Mouse (Mus musculus) kidney, adult 8-10 months (tissue): ENCODE measurements around the gene Cadm1.

ENCODE experiments used
- DNase-seq, 2 experiments: peaks; one replicate each; pipeline ENCODE4 v3.0.0; 2022

Gene Cadm1

DNA sequence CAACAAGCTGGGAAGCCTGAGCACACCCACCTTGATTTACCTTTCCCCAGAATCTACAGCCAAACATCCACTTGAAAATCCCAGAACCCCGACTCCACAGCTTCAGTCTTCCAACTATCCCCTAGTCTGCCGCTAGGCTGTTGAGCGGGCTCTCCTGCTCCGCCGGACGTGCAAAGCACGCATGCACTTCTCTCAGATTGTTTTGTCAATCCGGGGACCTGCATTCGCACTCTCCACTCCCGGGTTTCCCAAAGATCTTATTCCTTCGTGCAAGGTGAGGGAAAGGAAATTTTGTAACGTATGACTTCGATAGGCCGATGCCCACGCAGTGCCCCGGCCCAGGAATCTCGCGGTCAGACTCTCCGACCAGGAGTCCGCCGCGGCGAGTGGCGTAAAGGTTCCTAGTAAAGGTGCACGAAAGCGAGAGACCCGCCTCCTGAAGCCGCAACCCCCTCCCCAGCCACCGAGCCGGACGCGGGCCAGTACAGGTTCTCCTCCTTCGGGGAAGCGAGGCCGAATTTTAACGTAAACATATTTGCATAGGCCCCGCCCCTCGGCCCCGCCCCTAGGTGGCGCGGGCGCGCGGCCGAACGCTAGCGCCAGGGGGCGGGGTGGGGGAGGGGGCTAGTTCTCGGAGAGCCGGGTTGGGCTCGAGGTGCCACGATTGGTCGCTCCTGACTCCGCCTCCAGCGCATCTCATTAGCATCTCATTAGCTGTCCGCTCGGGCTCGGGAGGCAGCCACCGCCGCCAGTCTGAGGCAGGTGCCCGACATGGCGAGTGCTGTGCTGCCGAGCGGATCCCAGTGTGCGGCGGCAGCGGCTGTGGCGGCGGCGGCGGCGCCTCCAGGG is at the start of gene Cadm1:
TSS of gene Cadm1 (plus strand) at position 572 of the 849 bp plus-strand sequence.
- DNase-seq: peak; percentile 95

DNA sequence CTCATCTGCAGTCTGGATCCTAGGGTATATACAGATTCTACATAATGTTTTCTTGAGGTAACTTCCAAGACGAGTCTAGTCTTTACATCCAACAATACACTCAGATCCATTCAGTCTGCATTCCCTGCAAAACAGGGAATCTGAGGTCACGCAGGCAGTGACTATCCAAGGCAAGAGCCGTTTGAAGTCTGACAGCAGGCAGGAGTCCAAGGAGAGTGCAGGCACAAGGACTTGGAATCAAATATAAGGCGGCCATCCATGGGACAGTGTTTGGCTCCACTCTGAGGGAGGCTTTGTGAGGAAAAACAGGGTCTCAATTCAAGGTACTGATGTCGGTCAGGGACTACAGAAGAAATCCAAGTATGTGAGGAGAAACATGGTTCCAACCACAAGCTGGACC is 45.5 kb upstream of the Cadm1 start:
- no peak for DNase-seq

DNA sequence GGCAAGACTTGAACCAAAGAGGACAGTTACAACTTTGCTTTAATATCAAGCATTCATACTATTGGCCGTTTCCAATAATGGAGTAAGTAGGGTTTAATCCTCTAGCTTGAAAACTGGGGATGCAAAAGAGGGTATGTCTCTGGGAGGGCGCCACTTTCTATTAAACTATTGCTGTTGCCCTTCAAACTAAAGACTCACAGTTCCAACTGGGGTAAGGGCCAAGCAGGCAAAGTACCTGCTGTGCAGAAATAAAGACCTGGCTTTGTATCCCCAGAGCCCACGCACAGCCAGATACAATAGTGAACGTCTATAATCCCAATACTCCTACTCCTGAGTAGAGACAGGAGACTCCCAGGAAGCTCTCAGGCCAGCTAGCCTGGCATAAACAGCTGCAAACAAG is 44.8 kb upstream of the Cadm1 start:
- no peak for DNase-seq

DNA sequence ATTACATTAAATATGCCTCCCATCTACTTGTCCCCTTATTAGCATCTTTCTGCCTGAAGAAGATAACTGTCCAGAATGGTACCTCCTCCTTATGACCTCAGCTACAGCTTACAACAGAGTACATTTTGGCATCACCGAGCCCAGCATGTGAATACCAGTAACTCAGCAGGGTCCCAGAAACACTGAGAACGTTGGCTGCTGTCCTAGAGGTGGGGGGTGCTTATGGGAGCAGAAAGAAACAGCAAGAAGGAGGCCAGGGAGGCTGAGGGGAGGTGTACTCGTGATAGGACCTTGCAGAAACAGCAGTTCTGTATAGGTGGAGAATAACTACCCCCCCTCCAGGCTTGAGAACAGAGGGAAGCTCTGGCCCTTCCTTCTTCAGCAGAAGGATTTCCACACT is 30.2 kb upstream of the Cadm1 start:
- DNase-seq: no peak

DNA sequence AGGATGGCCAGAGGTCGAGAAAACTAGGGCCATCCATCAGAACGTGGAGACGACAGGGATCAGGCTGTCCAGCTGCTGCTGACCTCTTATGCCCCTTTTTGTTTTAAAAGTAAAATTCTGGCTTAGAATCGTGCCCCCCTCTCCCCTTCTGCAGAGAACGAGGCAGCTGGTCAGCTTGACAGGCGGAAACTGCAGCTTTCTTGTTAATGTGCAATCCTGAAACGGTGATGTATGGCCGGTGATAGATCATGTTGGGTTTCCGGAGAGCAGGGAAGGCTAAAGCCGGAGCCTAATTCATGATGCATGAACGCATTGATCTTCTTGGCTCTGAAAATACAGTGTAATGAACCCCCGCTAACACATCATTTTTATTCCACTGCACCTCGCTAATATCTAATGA is 24.0 kb upstream of the Cadm1 start:
- peak in 1 of 2 experiments; percentile 3 for DNase-seq

DNA sequence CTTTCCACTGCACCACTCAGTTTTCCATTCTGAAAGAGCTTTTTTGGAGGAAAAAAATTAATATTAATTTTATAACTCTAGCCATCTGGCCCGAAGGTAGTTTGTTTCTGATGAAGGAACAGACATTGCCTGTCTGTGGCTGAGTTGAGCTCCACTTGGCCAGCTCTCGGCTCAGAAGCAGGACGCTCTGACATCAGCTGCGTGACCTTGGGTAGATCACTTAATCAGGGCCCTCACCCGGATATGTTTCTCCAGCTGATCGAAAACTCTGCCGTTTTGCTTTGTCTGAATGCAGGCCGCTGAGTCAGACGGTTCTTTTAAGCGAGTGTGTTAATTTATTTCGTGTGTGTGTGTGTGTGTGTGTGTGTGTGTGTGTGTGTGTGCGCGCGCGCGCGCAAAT is 23.1 kb upstream of the Cadm1 start:
- no peak for DNase-seq

DNA sequence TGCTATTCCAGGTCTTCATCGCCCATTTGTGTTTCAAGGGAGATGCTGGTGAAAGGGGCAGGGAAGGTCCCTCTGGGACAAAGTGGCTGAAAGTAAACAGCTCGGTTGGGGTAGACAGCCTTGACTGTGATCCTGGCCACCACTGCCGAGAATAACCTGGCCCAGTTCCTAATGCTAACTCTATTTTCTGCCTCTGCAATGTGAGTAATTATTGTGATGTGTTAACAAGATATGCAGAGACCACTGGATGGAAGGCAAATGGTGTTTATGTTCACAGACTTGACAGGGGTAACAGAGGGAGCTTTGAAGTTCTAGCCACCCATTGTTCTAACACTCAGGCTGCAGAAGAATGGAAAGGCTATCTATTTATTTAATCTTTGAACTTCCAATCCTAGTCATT is 21.9 kb upstream of the Cadm1 start:
- DNase-seq: no peak

DNA sequence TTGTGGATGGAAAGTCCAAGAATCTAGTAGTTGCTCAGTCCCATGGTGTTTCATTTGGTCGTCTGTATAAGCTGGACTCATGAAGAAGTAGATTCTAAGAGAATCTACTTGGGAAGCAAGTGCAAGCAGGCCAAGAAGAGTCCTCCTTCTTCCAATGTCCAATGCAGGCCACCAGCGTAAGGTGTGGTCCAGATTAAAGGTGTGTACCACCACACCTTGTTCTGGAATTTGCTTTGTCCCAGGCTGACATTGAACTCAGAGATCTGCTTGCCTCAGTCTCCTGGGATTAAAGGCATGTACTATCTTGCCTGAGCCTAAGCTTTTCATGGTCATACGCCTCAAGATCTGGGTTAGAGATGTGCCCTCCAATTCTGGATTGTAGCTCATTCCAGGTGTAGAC is 17.5 kb upstream of the Cadm1 start:
- DNase-seq: no peak

DNA sequence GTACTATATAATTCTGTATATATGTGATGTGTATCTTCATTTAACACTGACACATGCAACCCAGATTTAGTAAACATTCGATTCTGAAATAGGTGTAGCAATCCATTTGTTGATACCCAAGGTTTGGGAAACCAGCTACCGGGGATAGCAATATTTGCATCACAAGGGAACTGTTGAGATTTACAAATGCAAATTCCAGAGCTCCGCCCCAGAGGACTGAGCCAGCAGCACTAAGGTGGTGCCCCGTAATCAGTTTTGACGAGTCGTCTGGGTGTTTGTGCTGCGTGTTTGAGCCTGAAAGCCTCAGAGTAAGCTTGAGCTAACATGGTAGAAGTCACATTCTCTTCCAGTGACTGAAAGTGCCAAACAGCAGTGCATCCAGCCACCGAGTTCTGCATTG is 15.7 kb upstream of the Cadm1 start:
- no peak for DNase-seq

DNA sequence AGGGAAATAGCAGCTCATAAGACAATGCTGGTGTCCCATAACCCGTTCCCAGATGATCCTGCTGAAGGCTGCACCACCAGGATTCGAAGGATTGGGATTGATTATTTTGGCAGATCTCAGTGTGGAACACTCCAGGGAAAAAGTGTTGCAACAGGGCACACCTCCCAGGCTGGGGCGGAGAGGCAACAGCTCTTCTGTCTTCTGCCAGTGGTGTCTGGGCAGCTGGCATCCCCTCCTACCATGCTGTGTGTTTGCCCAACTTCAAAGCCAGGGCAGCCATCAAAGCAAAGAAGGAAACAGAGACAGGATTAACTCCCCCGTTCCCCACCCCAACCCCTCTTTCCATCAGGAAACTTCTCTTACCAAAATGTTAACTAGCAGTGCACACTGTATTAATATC is 13.7 kb upstream of the Cadm1 start:
- DNase-seq: no peak

DNA sequence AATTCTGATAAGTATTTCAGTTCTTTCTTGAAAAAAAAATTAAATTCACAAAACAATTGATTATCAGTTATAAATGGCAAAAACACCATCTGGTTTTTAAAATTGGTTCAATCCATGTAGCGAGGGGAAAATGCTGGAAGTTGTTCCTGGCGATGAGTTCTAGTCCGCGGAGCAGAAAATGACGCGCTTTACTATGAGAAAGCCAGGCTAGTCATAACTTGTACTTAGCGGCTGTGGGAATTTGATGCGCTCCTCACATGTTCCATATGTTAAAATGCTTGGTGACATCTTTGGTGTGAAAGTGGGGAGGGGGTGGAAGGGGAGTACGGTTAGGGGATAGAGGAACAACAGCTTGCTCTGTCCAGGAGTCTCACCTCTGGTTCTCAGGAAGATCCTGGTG is 2.7 kb upstream of the Cadm1 start:
- no peak for DNase-seq

DNA sequence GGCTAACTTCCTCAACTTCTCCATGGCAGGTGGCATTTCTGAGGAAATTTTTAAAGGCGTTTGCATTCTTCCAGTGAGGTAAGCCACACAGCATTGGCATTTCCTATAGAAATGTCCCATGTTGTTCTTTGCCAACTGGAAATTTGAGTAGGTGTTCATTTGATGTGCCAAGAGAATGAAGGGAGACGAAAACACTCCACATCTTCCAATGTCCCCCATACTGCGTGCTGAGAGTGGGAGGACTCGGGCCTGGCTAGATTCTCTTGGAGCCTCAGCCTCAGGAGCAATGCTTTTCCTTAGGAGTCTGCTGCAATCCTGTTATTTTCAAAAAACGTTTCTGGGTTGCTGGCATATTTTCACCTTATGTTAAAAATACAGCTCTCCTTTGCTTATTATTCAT is 2.2 kb upstream of the Cadm1 start:
- DNase-seq: no peak

DNA sequence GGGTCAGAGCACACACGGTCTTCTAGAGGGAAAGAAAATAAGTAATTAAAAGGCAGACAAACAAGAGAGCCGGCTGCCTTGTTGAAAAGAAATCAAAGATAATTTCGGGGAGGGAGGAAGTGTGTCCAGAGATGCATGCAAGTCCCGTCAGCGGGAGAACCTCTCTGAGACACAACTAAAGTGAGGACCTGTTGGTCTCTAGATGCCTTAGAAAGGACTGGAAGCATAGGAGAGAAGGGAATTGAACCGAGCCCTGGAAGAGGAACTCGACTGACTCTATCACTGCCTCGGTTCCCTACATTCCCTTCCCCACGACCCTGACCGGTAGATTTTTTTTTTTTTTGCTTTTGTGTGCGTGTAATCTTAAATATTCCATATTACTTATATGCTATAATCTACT is 791 bp upstream of the Cadm1 start:
- DNase-seq: no peak

DNA sequence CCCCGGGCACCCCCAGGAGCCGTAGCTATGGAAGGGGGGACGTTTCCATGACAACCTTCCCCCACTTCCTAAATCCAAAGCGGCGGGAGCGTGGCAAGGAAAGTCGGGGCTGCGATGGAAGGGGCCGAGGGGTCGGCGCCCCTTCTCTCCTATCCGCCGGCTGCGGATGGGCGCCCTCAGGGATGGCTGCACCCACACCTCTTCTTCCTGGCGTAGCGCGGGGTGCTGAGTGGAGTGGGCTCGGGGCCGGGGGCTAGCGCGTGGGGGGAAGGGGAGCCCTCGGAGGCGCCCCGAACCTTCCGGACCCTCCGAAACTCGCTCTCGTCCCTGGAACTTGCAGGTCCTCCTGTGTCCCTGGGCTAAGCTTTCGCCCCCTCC is 560 bp downstream of the Cadm1 start:
- DNase-seq: no peak

DNA sequence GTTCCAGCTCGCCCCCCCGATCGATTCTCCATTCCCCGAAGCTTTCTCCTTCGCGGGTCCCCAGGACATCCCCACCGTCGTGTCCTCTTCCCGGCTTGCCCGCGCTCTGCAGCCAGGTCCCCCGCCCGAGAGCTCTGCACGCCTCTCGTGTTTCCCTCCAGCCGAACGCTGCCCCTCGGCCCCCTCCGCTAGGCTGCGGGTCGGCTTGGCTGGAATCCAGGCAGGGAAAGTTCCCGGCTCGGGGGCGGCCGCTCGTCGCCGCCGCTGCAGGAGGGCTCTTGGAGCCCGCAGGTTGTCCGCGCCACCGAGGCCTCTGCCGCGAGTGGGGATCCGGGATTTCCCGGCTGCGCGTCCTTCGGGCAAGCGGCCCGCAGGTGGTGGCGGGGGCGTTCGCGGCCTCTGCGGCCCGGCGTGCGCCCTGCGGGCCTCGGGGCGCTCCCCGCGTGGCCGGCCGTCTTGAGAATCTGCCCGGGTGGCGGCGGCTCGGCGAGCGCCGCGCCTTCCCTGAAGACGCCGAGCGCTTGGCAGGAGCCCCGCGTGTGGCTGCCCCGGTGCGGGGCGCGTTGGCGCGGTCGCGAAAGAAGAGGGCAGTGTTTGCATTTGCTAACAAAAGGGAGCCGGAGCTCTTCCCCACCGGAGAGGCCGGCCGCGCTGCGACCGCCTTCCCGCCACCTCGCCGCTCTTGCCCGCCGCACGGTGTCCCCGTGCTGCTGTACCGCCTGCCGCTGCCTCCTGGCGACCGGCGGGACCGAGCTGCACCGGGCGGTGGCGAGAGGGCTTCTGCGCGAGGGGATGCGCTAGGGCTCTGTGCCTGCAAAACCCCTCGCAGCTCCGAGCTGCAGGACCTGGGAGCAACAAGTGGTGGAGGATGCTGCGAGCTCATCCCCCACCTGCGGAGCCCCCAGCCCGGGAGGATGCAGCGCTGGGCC is 1.2 kb downstream of the Cadm1 start:
- DNase-seq: peak; percentile 41 to 70

DNA sequence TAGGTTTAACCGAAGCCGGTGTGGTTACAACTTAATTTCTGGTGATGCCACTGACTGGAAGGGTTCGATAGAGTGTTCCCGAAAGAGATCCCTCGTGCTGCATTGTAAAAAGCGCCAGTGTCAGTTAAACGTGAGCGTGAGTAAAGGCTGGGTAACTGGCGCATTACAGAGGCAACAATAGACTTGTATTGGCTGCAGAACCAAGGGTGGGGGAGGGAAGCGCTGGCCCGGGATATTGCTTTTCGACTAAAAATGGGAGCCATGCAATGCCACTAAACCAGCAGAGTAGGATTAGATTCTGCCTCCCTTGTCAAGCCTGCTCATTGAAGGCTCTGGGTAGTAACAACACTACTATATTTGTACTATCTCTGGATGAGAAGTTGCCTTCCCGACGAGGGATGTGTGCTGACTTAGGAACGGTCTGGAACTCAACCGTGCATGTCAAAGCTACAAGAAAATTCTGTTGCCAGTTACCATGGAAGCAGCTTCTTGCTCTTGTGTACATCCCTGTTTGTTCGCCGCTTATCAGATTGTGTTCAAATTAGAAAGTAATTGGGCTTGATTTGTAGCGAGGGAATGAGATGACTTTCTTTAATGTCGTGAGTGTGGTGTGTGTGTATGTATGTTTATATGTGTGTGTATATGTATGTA is 2.4 kb downstream of the Cadm1 start:
- no peak for DNase-seq

DNA sequence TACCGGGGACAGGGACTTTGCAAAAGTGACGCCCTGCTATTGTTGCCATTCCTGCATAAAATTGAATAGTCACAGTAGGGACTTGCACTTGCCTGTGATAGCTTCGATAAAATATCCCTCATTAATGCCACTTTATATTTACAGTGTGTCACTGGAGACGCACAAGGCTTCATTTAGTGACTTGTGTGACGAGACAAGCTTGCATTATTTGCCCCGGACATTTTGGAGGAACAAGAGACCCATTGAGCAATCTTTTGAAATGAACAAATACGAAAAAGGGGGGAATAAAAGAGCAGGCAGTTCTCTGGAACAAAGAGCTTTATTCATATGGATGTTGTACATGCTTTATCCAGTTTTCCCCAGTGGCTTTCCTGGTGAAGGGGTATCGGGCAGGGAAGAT is 3.5 kb downstream of the Cadm1 start:
- no peak for DNase-seq

DNA sequence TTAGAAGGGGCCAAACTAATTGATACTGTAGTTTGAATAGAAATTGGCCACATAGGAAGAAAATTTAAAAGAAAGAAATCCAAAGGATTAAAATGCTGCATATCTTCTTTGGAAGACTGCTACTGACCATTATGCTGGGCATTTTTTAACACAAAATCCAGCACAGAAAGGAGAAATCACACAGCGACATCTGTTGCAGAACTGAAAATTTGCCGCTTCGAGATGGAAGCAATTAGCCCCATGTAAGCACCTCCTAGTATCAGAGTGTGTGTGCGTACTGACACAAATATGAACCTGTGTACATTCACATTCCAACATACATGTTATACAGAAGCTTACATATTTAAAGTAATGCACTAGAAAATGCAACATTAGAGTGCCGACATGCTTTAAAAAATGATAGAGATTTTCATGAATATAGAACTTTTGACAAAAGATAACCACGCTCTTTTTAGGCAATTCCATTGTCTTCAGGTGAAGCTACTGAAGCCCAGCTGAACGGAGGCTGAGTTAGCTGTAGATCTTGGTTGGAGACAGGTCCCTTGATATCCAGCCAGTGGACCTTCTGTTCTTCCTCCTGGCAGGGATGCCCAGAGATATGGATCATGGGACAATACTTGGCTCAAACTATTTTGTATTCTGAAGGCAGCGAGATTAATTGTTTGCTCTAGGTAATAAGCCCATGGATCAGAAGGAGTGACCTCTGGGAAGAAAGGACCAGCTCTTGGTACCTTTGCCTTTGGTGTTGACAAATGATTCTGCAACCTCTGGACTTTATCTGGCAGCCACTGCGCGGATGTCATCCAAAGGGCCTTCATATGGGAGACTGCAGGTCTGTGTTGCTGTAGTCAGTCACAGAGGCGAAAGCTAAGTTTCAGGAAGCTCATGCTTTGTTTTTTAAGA is 4.9 kb downstream of the Cadm1 start:
- no peak for DNase-seq

DNA sequence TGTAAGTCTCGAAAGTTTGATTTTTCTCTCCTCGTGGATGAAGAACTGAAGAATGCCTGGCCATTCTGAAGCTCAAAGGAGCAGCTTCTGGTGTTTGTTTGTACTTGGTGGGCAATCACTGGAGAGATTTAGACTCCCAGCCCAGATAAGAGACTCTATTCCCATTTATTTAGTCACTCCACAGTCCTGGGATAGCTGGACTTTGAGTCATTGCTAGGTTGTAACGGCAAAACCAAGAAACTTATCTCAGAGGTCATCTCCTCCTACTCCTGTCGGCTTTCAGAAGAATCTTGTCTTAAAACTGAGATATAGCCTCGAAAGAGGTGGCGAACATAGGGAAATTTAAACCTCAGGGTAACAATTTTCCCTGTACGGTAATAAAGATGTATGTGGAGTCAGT is 15.3 kb downstream of the Cadm1 start:
- DNase-seq: no peak

DNA sequence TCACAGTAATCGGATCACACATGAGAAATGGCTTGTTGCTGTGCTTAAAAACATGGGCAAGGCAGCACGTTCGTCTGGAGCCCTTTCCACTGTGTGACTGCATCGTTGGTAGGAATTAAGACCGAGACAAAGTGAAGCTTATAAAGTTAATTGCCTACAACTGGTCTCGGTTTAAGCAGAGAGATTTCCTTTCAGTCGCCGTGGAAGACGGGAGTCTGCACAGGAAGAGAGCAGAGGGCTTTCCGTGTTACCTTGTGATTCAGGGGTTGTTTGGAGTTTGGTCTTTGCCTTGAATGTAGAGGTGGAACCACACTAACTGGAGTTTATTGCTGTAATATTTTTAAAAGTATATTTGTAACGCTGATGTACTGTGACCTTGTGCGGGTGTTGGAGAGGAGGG is 15.7 kb downstream of the Cadm1 start:
- DNase-seq: no peak

DNA sequence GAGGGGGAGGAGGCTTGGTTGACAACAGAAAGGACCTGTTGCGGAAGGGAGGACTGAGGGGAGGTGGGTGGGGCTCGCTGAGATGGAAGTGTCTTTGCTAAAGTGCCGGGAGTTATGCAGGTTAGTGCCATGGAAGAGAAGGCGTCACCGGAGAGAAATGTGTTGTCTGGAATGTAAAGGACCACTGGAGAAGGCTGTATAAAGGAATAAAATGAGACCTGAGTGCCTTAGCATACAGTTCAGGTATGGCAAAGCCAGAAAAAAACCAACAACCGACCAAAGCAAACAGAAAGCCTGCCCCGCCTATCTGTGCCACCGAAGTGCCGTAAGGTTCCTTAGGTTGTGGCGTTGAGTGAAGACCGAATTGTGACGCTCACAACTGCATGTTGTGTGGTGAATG is 18.4 kb downstream of the Cadm1 start:
- no peak for DNase-seq

DNA sequence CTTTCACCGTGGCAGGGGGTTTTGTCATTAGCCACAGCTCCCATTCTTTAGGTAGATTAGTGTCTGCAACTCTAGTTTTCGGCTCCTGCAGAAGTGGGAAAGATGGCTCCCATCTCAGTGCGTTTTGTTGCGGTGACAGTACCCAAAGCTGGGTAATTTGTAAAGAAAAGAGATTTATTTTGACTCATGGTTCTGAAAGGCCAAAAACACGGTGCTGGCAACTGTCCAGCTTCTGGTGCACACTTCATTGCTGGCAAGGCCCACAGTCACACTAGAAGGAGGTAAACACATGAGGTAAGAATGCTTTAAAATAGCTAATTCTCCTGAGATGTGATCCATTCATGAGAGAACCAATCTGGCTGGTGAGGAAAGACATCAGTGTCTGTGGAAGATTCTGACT is 18.9 kb downstream of the Cadm1 start:
- DNase-seq: no peak
